Mouse (Mus musculus): ENCODE results near the gene Htr1f.

Gene Htr1f

DNA sequence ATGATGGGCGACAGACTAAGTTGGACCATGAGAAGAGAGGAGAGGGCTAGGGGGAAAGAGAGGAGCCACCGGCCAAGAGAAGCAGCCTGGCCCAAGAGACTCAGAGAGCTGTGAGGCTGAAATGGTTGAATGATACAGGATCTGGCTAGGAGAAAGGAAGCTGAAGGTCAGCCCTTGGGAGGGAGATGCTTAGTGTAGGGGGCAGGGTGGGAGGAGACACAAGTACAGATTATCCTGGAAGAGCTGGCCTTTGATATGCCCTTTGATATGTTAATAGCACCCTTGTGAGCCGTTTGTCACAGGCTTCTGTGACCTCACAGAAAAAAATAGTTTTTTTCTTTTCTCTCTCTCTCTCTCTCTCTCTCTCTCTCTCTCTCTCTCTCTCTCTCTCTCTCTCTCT lies 220.5 kb downstream of the Htr1f start:
- TF ChIP-seq GATA4 (IDR thresholded peaks at IDR 0.05; ENCODE audit: insufficient replicate concordance, low read length) = no peak

DNA sequence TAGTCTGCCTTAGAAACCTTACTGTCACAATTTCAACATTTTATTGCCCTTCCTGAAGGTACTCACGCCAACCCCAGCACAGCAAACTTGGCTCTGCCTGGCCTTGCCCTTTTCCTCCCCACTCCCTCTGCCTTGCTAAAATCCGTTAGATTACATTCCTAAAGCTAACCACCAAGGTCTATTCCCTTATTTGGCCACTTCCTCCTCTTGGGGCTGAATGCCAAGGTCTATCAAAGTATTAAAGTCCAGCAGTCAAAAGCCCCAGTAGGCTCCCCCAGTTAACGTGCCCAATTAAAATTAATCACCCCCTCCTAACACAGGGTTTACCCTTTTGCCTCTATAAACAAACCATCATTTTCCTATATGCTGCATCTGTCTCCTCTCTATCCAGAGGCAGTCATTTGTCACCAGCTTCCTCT lies 221.2 kb downstream of the Htr1f start:
- no peak for TF ChIP-seq GATA4 (IDR thresholded peaks at IDR 0.05; ENCODE audit: insufficient replicate concordance, low read length)

DNA sequence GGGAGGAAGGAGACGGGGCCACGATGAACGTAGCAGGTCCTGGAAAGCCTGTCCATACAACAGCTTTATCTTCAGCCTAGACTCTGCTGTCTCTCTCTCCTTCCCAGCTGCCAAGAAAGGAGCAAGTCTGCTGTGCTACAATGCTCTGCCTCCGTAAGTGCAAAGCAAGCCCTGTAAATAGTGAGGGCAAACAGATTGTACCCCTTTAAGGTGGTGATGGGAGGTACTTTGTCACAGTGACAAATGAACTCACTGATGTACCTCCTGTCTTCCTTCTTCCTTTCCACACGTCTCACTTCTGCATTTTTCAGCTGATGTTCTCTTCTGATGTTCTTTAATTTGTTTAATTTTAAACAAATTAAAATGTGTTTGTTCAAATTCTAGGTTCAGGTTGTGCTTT lies 221.8 kb downstream of the Htr1f start:
- TF ChIP-seq GATA4 (IDR thresholded peaks at IDR 0.05; ENCODE audit: insufficient replicate concordance, low read length) = no peak

DNA sequence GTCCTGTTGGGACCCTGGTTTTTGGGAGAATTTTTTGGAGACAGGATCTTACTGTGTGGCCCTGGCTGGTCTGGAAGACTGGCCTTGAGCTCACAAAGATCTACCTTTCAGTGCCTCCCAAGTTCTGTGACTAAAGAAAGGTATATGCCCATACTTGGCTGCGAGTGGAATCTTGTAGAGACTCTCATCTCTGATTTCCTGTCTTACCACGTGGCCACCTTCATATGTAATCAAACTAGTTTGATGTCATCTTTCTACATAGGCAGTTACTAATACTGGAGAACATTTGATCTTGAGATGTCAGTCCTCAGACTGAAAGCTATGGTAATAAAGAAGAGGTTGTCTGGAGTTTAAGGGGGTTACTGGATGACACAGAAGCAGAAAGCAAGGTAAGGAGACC lies 224.2 kb downstream of the Htr1f start:
- TF ChIP-seq GATA4 (IDR thresholded peaks at IDR 0.05; ENCODE audit: insufficient replicate concordance, low read length) = no peak

DNA sequence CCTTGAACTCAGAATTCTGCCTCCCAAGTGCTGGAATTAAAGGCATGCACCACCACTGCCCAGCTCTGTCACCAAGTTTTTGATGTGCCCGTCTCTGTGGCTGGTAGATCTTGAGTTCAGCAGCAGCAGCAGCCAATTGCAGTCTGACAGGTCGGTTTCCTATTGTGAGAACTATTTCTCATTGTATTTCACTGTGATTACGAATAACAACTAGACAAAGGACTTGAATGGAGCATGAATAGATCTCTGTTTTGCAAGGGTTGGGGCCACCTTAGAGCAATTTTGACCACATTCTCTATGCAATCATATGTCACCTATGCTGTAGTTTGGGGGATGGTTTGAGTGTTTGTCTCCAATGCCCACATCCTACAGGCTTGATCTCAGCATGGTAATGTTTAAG lies 224.7 kb downstream of the Htr1f start:
- TF ChIP-seq GATA4 (IDR thresholded peaks at IDR 0.05; ENCODE audit: insufficient replicate concordance, low read length) = no peak

- no peak for TF ChIP-seq GATA4 (IDR thresholded peaks at IDR 0.05; ENCODE audit: insufficient replicate concordance, low read length)
Observed at GRCm38 (mm10) chr16:64879735-64880134, 225.9 kb downstream of the Htr1f start.

GRCm38 (mm10) chr16:64878611-64879132 lies 227.0 kb downstream of the Htr1f start:
- TF ChIP-seq GATA4 (IDR thresholded peaks at IDR 0.05; ENCODE audit: insufficient replicate concordance, low read length) = no peak

DNA sequence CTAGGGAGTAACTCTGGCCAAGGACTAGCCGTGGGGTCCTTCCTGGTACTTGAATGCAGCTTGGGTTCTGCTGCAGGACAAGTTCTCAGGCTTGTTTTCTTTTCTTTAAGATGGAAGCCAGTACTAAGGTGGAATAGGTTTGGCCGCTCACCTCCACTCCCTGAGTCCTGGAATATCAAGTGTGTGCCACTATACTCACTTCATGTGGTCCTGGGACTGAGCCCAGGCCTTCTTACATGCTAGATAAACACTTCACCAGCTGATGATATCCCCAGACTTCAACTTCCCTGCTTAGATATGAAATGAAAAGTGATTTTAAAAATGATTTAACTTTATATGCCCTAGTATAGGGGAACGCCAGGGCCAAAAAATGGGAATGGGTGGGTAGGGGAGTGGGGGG lies 228.3 kb downstream of the Htr1f start:
- TF ChIP-seq GATA4 (IDR thresholded peaks at IDR 0.05; ENCODE audit: insufficient replicate concordance, low read length) = no peak

DNA sequence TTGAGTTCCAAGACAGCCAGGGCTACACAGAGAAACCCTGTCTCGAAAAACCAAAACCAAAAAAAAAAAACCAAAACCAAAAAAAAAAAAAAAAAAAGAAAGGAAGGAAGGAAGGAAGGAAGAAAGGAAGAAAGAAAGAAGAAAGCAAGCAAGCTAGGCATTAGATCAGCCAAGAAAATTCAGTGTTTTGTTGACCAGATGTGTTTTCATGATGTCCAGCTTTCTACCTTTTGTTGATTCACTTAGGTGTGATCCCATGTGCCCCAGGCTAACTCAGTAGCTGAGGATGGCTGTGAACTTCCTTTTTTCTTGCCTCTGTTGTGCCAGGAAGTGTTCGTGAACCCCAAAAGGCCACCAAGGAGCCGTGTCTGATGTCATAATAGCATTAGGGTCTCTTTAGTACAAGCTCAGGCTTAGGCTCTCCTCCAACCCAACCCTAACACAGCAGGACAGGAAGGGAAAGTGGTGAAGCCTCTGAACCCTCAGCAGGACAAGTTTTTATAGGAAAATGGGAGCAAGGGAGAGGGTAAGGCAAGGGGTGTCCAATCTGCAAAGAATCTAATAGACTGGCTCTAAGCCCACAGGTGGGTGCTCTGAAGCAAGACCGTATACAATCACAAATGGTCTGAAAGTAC lies 228.9 kb downstream of the Htr1f start:
- no peak for TF ChIP-seq GATA4 (IDR thresholded peaks at IDR 0.05; ENCODE audit: insufficient replicate concordance, low read length)

DNA sequence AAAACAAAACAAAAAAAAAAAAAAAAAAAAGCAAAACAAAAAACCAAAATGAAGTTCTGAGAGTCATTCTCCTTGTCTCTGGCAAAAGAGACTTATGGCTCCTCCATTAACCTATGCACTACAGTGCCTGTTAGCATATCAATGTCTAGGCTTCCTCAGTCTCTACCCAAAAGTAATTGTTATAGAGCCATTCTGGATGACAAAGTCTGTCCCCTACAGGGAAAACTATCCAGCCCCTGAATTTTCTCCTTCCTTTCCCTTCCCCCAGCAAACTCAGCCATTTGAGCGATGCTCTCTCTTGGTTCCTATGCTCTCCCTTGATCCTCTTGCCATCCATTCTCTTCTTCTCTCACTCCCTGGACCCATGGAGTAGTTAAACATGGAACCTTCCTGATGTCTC lies 229.8 kb downstream of the Htr1f start:
- TF ChIP-seq GATA4 (IDR thresholded peaks at IDR 0.05; ENCODE audit: insufficient replicate concordance, low read length) = no peak

GRCm38 (mm10) chr16:64875384-64875783 lies 230.3 kb downstream of the Htr1f start:
- no peak for TF ChIP-seq GATA4 (IDR thresholded peaks at IDR 0.05; ENCODE audit: insufficient replicate concordance, low read length)

All from liver, adult (tissue).